8 mouse cellular contexts compared by ENCODE assay signal in genomic region chr17:34981690-34982180, GRCm38 (mm10). TPM values are rescaled to one million over a fixed set of nuclear protein-coding genes. Genes with fewer than 3 reads are reported as not detected.
A peak's percentile ranks its signal among the peaks of the same experiment; 100 is the strongest.
DNase-seq lines count a peak whose midpoint lies in the region; ATAC-seq and TF ChIP-seq lines count a peak whose summit lies in the region.

Gene Lsm2 (plus strand): TSS chr17:34981862.

- peaks cover 23% of the 10 kb centered on the region for H3K4me1 ChIP-seq in heart, embryonic 13.5 days
- peaks cover 45% of the 10 kb centered on the region for H3K4me1 ChIP-seq in liver, embryonic 12.5 days
- peaks cover 13% of the 10 kb centered on the region for H3K4me1 ChIP-seq in stomach, embryonic 15.5 days

- H3K4me2 ChIP-seq in heart, embryonic 13.5 days: peak within 1 kb of the TSS; percentile 96
- peak within 1 kb of the TSS; percentile 80 for H3K4me2 ChIP-seq in liver, embryonic 12.5 days
- H3K4me2 ChIP-seq in stomach, embryonic 15.5 days: peak within 1 kb of the TSS; percentile 85

- TF ChIP-seq CTCF in C2C12 (IDR thresholded peaks at IDR 0.05; ENCODE audit: control insufficient read depth, insufficient read depth, insufficient read length): no peak

- H3ac ChIP-seq in C2C12 (ENCODE audit: control insufficient read depth, insufficient read length, low read depth): peak within 1 kb of the TSS; percentile 89

- peak within 1 kb of the TSS; percentile 95 for H3K9ac ChIP-seq in heart, embryonic 13.5 days
- H3K9ac ChIP-seq in liver, embryonic 12.5 days: peak within 1 kb of the TSS; percentile 88
- peak within 1 kb of the TSS; percentile 64 for H3K9ac ChIP-seq in stomach, embryonic 15.5 days

- peak within 1 kb of the TSS; percentile 98 for H3K27ac ChIP-seq in heart, embryonic 13.5 days (replicated peaks)
- H3K27ac ChIP-seq in liver, embryonic 12.5 days: peak within 1 kb of the TSS; percentile 94
- peak within 1 kb of the TSS; percentile 99 for H3K27ac ChIP-seq in stomach, embryonic 15.5 days

- H3K79me2 ChIP-seq in C2C12 (ENCODE audit: control insufficient read depth, insufficient read depth): peaks cover 62% of the 10 kb centered on the region

- no peaks in the 10 kb centered on the region for H3K27me3 ChIP-seq in C2C12 (ENCODE audit: control insufficient read depth, insufficient read depth, insufficient read length)
- no peaks in the 10 kb centered on the region for H3K27me3 ChIP-seq in heart, embryonic 13.5 days (replicated peaks)
- no peaks in the 10 kb centered on the region for H3K27me3 ChIP-seq in liver, embryonic 12.5 days (replicated peaks)
- H3K27me3 ChIP-seq in stomach, embryonic 15.5 days (replicated peaks): no peaks in the 10 kb centered on the region

- H3K9me3 ChIP-seq in heart, embryonic 13.5 days: no peaks in the 10 kb centered on the region
- no peaks in the 10 kb centered on the region for H3K9me3 ChIP-seq in liver, embryonic 12.5 days (replicated peaks)
- H3K9me3 ChIP-seq in stomach, embryonic 15.5 days: no peaks in the 10 kb centered on the region

- peak; percentile 90 for DNase-seq in brain, embryonic 18.5 days (ENCODE audit: low read depth, low spot score)
- DNase-seq in kidney, postnatal 10 days: peak; percentile 94
- DNase-seq in natural killer cell, adult 2 months (ENCODE audit: low spot score in 2 of 2): peak; percentile 89 to 92

- peaks cover 43% of the 10 kb centered on the region for H3K79me3 ChIP-seq in C2C12 (ENCODE audit: low read depth)

- peaks cover 24% of the 10 kb centered on the region for H3K36me3 ChIP-seq in C2C12 (ENCODE audit: control insufficient read depth, insufficient read depth)
- H3K36me3 ChIP-seq in heart, embryonic 13.5 days: peaks cover 33% of the 10 kb centered on the region
- H3K36me3 ChIP-seq in liver, embryonic 12.5 days: peaks cover 41% of the 10 kb centered on the region
- peaks cover 10% of the 10 kb centered on the region for H3K36me3 ChIP-seq in stomach, embryonic 15.5 days

- ATAC-seq in erythroid progenitor cell, adult 5-6 weeks (replicated peaks; ENCODE audit: low FRiP score, poor library complexity, severe bottlenecking): peak; percentile 90
- peak; percentile 89 for ATAC-seq in heart, embryonic 13.5 days (ENCODE audit: extremely low read depth, insufficient number of reproducible peaks, low FRiP score, low TSS enrichment)
- peak; percentile 93 for ATAC-seq in liver, embryonic 12.5 days
- ATAC-seq in stomach, embryonic 15.5 days (ENCODE audit: insufficient read depth, low FRiP score, low read depth): peak; percentile 95

- WGBS in heart, embryonic 13.5 days: under 1% methylated on average over 48 of the region's 58 CpGs
- WGBS in liver, embryonic 12.5 days (ENCODE audit: insufficient replicate concordance): under 1% methylated on average over 58 of the region's 58 CpGs
- under 1% methylated on average over 58 of the region's 58 CpGs for WGBS in stomach, embryonic 15.5 days

- H3K4me3 ChIP-seq in C2C12 (ENCODE audit: insufficient read depth, poor library complexity, severe bottlenecking): peak within 1 kb of the TSS; percentile 98
- peak within 1 kb of the TSS; percentile 90 for H3K4me3 ChIP-seq in heart, embryonic 13.5 days
- H3K4me3 ChIP-seq in liver, embryonic 12.5 days: peak within 1 kb of the TSS; percentile 83
- peak within 1 kb of the TSS; percentile 69 for H3K4me3 ChIP-seq in stomach, embryonic 15.5 days (replicated peaks)

TF ChIP-seq in C2C12, 6 proteins besides CTCF, POLR2A, EP300 and RAD21:
- TF ChIP-seq FOSL1 (IDR thresholded peaks at IDR 0.05; ENCODE audit: insufficient read depth, low read length, poor library complexity, severe bottlenecking) (no peak), MYOG (IDR thresholded peaks at IDR 0.05; ENCODE audit: control insufficient read depth, extremely low read depth, insufficient read length) (no peak), USF1 (IDR thresholded peaks at IDR 0.05; ENCODE audit: low read depth) (no peak), MAX (IDR thresholded peaks at IDR 0.05) (peak; percentile 67)

RNA-seq across cellular contexts. Expression of gene Lsm2, which starts in this region (rescaled TPM):
- polyA plus RNA-seq in C2C12 (2012; fragmentation: generic; extraction: Trizol): 133 TPM
- total RNA-seq in erythroid progenitor cell, adult 5-6 weeks (2015; ENCODE audit: low replicate concordance): 76.0 and 78.4 TPM in 2 replicates
- total RNA-seq in erythroid progenitor cell, adult 5-6 weeks (2017; ENCODE audit: low replicate concordance): 23.0 and 27.6 TPM in 2 replicates
- 145 and 153 TPM in 2 replicates for polyA plus RNA-seq in heart, embryonic 13.5 days (2015; fragmentation: Nextera tagmentation; extraction: Ambion mirVana)
- polyA plus RNA-seq in liver, embryonic 12.5 days (2016; fragmentation: Nextera tagmentation; extraction: Ambion mirVana): 202 and 215 TPM in 2 replicates
- 175 and 182 TPM in 2 replicates for polyA plus RNA-seq in stomach, embryonic 15.5 days (2015; fragmentation: Nextera tagmentation; extraction: Ambion mirVana)

Comparison
In these comparisons a context has a peak if more than half of its experiments do, and no peak if none do; other contexts are left out.
1. Peak in every context shown above with its lines: DNase-seq, ATAC-seq, H3K4me3 ChIP-seq and H3K27ac ChIP-seq.